Mouse (Mus musculus) left cerebral cortex, adult 18-20 months (tissue): ENCODE results near the gene Dennd6a. TPM values are rescaled to one million over a fixed set of nuclear protein-coding genes. Genes with fewer than 3 reads are reported as not detected.

Experiments
- DNase-seq, 2 experiments: peaks; one replicate each; pipeline ENCODE4 v3.0.0; 2021 to 2022; ENCODE audit warnings: low spot score in 2 of 2, mixed read lengths in 1 of 2
- total RNA-seq, 2 experiments: library from RNA; stranded (reverse); gene quantifications; 2 replicates each; pipeline ENCODE4 v1.2.3; 2021

The Dennd6a gene
- total RNA-seq, 2 experiments from 2014 or later: 25.1 to 28.4 TPM

GRCm38 (mm10) chr14:26569880-26570279 lies 3.8 kb upstream of the Dennd6a start:
- DNase-seq: no peak

GRCm38 (mm10) chr14:26571951-26572675 lies 1.5 kb upstream of the Dennd6a start:
- no peak for DNase-seq

GRCm38 (mm10) chr14:26576255-26576780 lies 2.7 kb downstream of the Dennd6a start:
- DNase-seq: no peak

GRCm38 (mm10) chr14:26578791-26579191 lies 5.1 kb downstream of the Dennd6a start:
- DNase-seq: no peak

- DNase-seq: peak; percentile 84 to 90
Observed at GRCm38 (mm10) chr14:26579346-26580343, 6.0 kb downstream of the Dennd6a start.

- DNase-seq: no peak
Observed at GRCm38 (mm10) chr14:26583645-26584044, 10.0 kb downstream of the Dennd6a start.

GRCm38 (mm10) chr14:26587116-26587515 lies 13.5 kb downstream of the Dennd6a start:
- no peak for DNase-seq

GRCm38 (mm10) chr14:26591353-26591752 lies 17.7 kb downstream of the Dennd6a start:
- DNase-seq: no peak

- DNase-seq: no peak
Observed at GRCm38 (mm10) chr14:26593281-26593895, 19.7 kb downstream of the Dennd6a start.

- DNase-seq: no peak
Observed at GRCm38 (mm10) chr14:26595167-26595566, 21.5 kb downstream of the Dennd6a start.

GRCm38 (mm10) chr14:26595695-26596365 lies 22.2 kb downstream of the Dennd6a start:
- DNase-seq: no peak

- no peak for DNase-seq
Observed at GRCm38 (mm10) chr14:26605354-26605753, 31.7 kb downstream of the Dennd6a start.

GRCm38 (mm10) chr14:26609674-26610073 lies 36.0 kb downstream of the Dennd6a start:
- DNase-seq: no peak

GRCm38 (mm10) chr14:26610689-26611088 lies 37.0 kb downstream of the Dennd6a start:
- DNase-seq: no peak

- DNase-seq: no peak
Observed at GRCm38 (mm10) chr14:26625301-26625700, 51.6 kb downstream of the Dennd6a start.

- DNase-seq: no peak
Observed at GRCm38 (mm10) chr14:26626605-26627140, 53.0 kb downstream of the Dennd6a start.

- DNase-seq: peak in 1 of 2 experiments; percentile 17
Observed at GRCm38 (mm10) chr14:26637025-26637850, 63.6 kb downstream of the Dennd6a start.

GRCm38 (mm10) chr14:26637851-26638707 lies 64.4 kb downstream of the Dennd6a start, which contains the start of gene Arf4:
Arf4 (plus strand) TSS chr14:26638074.
- peak; percentile 95 to 99 for DNase-seq
